Mouse (Mus musculus): ENCODE measurements around the gene Il17f. TPM values are rescaled to one million over a fixed set of nuclear protein-coding genes. Genes with fewer than 3 reads are reported as not detected.
"Not testable (repeated sequence)": the region's sequence is repeated elsewhere in the genome, so short reads cannot be mapped to it uniquely, and the experiment has no call there.

Gene Il17f
- polyA plus RNA-seq (2012), result not detected in 2 replicates

DNA sequence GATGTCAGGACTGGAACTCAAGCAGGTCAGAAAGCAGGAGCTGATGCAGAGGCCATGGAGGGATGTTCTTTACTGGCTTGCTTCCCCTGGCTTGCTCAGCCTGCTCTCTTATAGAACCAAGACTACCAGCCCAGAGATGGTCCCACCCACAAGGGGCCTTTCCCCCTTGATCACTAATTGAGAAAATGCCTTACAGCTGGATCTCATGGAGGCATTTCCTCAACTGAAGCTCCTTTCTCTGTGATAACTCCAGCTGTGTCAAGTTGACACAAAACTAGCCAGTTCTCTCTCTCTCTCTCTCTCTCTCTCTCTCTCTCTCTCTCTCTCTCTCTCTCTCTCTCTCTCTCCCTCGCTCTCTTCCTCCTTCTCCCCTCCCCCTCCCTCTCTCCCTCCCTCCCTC lies at the start of gene Il17f:
Il17f (minus strand) TSS at position 101 of the 400 bp plus-strand sequence.
- H3K4me3 ChIP-seq (replicated peaks); H3K9me3 ChIP-seq (ENCODE audit: control insufficient read depth, low read length); H3K36me3 ChIP-seq (ENCODE audit: control insufficient read depth); H3K27me3 ChIP-seq (ENCODE audit: control insufficient read depth): not testable (repeated sequence)
- H3K4me1 ChIP-seq (ENCODE audit: control insufficient read depth), result peaks cover 15% of the 10 kb centered on the region

DNA sequence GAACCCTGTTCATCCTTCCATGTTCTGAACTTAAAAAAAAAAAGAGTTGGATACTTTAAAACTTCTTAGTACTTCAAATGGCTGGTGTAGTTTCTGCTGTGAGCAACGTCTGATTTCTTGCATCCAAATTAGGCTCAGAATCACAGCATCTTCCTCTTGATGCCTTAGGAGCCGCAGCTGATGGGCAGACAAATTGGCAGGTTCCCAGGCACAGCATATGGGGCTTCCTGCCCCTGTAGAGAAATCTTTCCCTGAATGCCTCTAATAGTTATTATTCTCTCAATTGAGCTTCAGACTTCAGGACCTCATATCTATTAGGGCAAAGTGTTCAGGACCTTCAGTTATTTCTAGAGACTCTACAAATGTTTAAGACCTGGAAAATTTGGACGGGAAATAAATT lies 49.5 kb upstream of the Il17f start:
- Histone ChIP-seq H3K9me3 (ENCODE audit: control insufficient read depth, low read length) (no peaks in the 10 kb centered on the region), H3K4me3 (replicated peaks) (no peak overlapping the region), H3K4me1 (ENCODE audit: control insufficient read depth) (no peaks in the 10 kb centered on the region), H3K36me3 (ENCODE audit: control insufficient read depth) (no peaks in the 10 kb centered on the region), H3K27me3 (ENCODE audit: control insufficient read depth) (no peaks in the 10 kb centered on the region)
- TF ChIP-seq GATA1 (IDR thresholded peaks at IDR 0.05; ENCODE audit: low read length) (no peak), TAL1 (IDR thresholded peaks at IDR 0.05; ENCODE audit: low read length) (no peak)

DNA sequence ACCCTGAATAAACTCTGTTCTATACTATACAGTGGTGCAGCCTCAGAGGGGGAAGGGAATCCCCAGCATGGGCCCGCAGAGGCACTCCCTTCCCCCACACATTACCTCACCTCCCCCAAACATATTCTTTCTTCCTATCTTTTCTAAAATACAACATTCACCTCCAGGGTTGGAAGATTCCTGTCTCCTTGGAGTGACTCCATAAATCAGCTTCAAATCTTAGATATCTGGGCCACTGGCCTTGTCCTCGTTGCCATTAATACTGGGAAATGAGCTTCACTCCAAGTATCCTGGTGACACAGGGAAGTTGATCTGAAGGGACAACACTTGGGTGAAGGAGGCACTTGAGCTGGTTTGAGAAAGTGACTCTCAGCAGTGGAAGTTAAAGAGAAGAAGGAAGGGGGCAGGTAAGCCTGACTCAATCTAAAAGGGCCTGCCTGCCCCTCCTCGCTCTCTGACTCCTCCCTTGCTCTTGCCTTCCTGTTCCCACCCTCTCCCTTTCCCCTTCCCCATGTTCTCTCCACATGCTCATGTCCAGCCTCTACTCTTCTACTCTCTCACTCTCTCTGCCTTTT lies 46.2 kb upstream of the Il17f start:
- H3K9me3 ChIP-seq (ENCODE audit: control insufficient read depth, low read length), result no peaks in the 10 kb centered on the region
- H3K36me3 ChIP-seq (ENCODE audit: control insufficient read depth), result no peaks in the 10 kb centered on the region
- H3K4me1 ChIP-seq (ENCODE audit: control insufficient read depth), result peaks cover 11% of the 10 kb centered on the region
- H3K27me3 ChIP-seq (ENCODE audit: control insufficient read depth), result no peaks in the 10 kb centered on the region
- no peak overlapping the region for H3K4me3 ChIP-seq (replicated peaks)
- no peak for TF ChIP-seq GATA1 (IDR thresholded peaks at IDR 0.05; ENCODE audit: low read length)
- TF ChIP-seq TAL1 (IDR thresholded peaks at IDR 0.05; ENCODE audit: low read length), result no peak

DNA sequence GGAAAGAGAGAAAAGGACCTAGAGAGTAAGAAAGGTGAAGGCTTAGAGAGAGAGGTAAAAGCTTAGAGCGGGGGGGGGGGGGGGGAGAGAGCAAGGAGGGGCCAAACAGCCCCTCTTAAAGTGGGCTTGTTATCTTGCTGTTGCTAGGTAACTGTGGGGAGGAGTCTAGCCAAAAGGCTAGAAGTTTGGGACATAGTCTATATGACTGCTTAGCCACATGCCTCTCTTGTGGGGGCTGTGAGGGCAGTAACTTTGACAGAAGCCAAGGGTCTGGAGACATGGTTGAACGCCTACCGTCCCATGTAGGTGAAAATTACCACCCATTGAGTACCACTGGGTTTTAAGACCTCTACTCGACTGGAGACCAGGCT lies 42.7 kb upstream of the Il17f start:
- TF ChIP-seq TAL1 (IDR thresholded peaks at IDR 0.05; ENCODE audit: low read length), result no peak
- no peak for TF ChIP-seq GATA1 (IDR thresholded peaks at IDR 0.05; ENCODE audit: low read length)
- no peaks in the 10 kb centered on the region for H3K9me3 ChIP-seq (ENCODE audit: control insufficient read depth, low read length)
- H3K4me3 ChIP-seq (replicated peaks), result no peak overlapping the region
- H3K36me3 ChIP-seq (ENCODE audit: control insufficient read depth), result no peaks in the 10 kb centered on the region
- H3K4me1 ChIP-seq (ENCODE audit: control insufficient read depth), result peaks cover 11% of the 10 kb centered on the region
- no peaks in the 10 kb centered on the region for H3K27me3 ChIP-seq (ENCODE audit: control insufficient read depth)

DNA sequence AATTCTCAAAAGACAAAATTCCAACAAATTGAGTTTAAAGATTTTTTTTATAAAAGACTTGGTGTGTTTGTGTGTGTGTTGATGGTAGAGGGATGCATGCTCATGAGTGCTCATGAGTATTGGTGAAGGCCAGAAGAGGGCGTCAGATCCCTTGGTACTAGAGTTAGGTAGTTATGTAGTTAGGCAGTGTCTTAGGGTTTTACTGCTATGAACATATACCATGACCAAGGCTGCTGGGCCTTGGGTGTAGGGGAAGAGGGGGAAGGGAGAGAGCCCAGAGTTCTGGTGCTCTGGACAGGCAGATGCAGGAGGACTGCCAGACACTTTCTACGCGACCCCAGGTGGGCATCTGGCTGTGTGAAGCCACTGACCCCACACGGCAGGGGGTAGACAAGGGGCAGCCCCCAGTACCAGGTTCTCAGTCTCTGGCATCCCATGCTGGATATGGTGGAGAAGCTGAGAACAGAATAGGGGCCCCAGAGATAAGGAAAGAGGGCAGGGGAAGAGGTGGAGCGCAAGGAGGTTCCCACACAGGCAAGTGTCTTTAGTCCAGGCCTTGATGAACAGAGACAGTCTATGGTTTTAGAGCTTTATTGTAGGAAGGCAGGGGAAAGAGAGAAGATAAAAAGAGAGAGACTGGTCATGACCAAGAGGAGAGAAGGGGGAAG lies 42.2 kb upstream of the Il17f start:
- TF ChIP-seq GATA1 (IDR thresholded peaks at IDR 0.05; ENCODE audit: low read length) (no peak), TAL1 (IDR thresholded peaks at IDR 0.05; ENCODE audit: low read length) (no peak)
- H3K4me1 ChIP-seq (ENCODE audit: control insufficient read depth), result peaks cover 11% of the 10 kb centered on the region

DNA sequence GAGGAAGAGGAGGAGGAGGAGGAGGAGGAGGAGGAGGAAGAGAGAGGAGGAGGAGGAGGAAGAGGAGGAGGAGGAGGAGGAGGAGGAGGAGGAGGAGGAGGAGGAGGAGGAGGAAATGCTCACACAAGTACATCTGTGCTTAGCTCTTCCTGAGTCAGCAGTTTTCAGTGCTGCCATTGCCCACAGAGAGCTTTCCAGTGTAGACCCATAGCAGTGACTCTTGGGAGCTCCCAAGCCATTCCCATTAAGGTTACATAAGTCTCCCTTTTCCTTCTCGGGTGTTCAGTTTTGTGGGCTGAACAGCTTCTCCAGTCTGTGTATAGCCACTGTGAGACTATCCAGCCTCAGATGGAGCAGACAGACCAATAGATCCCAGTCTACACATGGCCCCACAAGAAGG lies 40.1 kb upstream of the Il17f start:
- TF ChIP-seq TAL1 (IDR thresholded peaks at IDR 0.05; ENCODE audit: low read length), result no peak
- TF ChIP-seq GATA1 (IDR thresholded peaks at IDR 0.05; ENCODE audit: low read length), result no peak
- no peaks in the 10 kb centered on the region for H3K9me3 ChIP-seq (ENCODE audit: control insufficient read depth, low read length)
- H3K4me3 ChIP-seq (replicated peaks), result no peak overlapping the region
- no peaks in the 10 kb centered on the region for H3K36me3 ChIP-seq (ENCODE audit: control insufficient read depth)
- H3K4me1 ChIP-seq (ENCODE audit: control insufficient read depth), result peaks cover 11% of the 10 kb centered on the region
- H3K27me3 ChIP-seq (ENCODE audit: control insufficient read depth), result no peaks in the 10 kb centered on the region

More for the DNA sequence above, 42.2 kb upstream of the Il17f start:
- Histone ChIP-seq H3K4me3 (replicated peaks) (no peak overlapping the region), H3K9me3 (ENCODE audit: control insufficient read depth, low read length) (no peaks in the 10 kb centered on the region), H3K27me3 (ENCODE audit: control insufficient read depth) (no peaks in the 10 kb centered on the region), H3K36me3 (ENCODE audit: control insufficient read depth) (no peaks in the 10 kb centered on the region)

DNA sequence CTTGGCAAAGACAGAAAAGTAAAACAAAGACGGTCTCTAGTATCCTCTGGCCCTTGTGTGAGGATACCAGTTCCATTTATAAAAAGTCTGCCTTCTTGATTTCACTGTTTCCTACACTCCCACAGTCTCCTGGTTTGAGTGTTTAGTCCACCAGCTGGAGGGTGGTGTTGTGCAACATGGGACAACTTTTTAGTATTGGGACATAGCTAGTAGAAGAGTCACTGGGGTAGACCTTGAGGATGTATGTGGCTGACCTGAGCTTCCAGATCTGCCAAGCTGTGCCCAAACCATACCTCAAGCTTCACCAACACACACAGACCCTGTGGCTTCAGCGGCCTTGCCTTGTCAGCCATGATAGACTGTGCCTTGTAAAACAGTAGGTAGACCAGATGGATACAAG lies 37.6 kb upstream of the Il17f start:
- Histone ChIP-seq H3K4me3 (replicated peaks) (no peak overlapping the region), H3K9me3 (ENCODE audit: control insufficient read depth, low read length) (no peaks in the 10 kb centered on the region), H3K36me3 (ENCODE audit: control insufficient read depth) (no peaks in the 10 kb centered on the region), H3K4me1 (ENCODE audit: control insufficient read depth) (peaks cover 7% of the 10 kb centered on the region), H3K27me3 (ENCODE audit: control insufficient read depth) (no peaks in the 10 kb centered on the region)
- TF ChIP-seq GATA1 (IDR thresholded peaks at IDR 0.05; ENCODE audit: low read length) (no peak), TAL1 (IDR thresholded peaks at IDR 0.05; ENCODE audit: low read length) (no peak)

DNA sequence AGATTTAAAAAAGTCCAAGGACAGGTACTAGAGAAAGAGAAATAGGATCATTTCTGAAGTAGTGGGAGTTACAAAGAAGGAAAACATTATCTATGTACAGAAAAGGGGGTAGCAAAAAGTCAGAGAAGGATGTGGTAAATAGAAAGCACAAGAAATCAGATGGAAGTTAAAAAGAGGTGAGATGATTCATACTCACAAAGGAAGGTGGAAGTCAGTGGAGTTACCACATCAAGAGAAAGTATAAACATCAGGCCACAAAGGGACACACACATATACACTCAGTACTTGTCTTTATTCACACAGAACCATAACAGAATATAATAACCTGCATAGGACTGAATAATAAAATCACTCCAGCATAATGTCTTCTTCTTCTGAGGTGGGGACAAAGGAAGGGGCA lies 34.6 kb upstream of the Il17f start:
- TF ChIP-seq TAL1 (IDR thresholded peaks at IDR 0.05; ENCODE audit: low read length) (no peak), GATA1 (IDR thresholded peaks at IDR 0.05; ENCODE audit: low read length) (no peak)
- Histone ChIP-seq H3K9me3 (ENCODE audit: control insufficient read depth, low read length) (no peaks in the 10 kb centered on the region), H3K27me3 (ENCODE audit: control insufficient read depth) (no peaks in the 10 kb centered on the region), H3K4me3 (replicated peaks) (no peak overlapping the region), H3K36me3 (ENCODE audit: control insufficient read depth) (no peaks in the 10 kb centered on the region), H3K4me1 (ENCODE audit: control insufficient read depth) (peaks cover 8% of the 10 kb centered on the region)

DNA sequence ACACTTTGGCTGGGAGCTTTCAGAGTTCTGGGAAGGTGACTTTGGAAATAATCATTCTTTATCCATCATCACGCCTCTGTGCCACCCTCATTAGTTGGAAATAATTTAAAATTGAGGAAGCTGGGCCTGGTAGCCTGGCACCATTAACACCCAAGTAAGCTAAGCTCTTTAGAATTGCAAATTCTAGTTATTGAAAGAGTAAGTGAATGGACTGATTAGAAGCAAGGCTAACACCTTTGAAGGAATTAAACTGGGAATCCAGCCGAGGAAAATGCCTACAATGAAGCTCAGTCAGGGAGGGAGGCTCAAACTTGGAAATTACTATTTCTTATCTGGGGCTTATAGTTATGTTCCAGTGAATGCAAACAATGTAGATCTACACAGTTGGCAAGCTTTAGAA lies 33.5 kb upstream of the Il17f start:
- Histone ChIP-seq H3K9me3 (ENCODE audit: control insufficient read depth, low read length) (no peaks in the 10 kb centered on the region), H3K36me3 (ENCODE audit: control insufficient read depth) (peaks cover 2% of the 10 kb centered on the region; the same call in 1 of the 2 replicates), H3K27me3 (ENCODE audit: control insufficient read depth) (no peaks in the 10 kb centered on the region), H3K4me1 (ENCODE audit: control insufficient read depth) (peaks cover 8% of the 10 kb centered on the region), H3K4me3 (replicated peaks) (no peak overlapping the region)
- TF ChIP-seq GATA1 (IDR thresholded peaks at IDR 0.05; ENCODE audit: low read length) (no peak), TAL1 (IDR thresholded peaks at IDR 0.05; ENCODE audit: low read length) (no peak)

DNA sequence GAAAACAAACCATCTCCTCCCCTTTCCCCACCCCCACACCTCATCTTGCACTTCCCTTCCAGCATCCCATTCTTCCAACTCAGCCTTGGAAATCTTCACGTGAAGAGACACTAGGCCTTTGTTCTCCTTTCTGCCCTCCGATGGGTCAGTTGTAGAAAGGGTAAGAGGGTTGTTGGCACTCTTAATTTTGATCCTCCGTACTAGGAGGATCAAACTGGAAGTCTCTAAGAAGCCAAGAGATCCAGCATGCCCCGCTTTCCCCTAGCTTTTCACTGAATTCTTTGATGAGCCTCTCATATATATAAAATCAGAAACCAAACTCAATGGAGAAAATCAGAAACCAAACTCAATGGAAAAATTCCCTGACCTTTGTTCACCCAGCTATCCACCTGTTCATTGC lies 33.1 kb upstream of the Il17f start:
- Histone ChIP-seq H3K4me1 (ENCODE audit: control insufficient read depth) (peaks cover 11% of the 10 kb centered on the region), H3K27me3 (ENCODE audit: control insufficient read depth) (no peaks in the 10 kb centered on the region), H3K36me3 (ENCODE audit: control insufficient read depth) (peaks cover 5% of the 10 kb centered on the region), H3K4me3 (replicated peaks) (no peak overlapping the region), H3K9me3 (ENCODE audit: control insufficient read depth, low read length) (no peaks in the 10 kb centered on the region)
- TF ChIP-seq GATA1 (IDR thresholded peaks at IDR 0.05; ENCODE audit: low read length), result no peak
- TF ChIP-seq TAL1 (IDR thresholded peaks at IDR 0.05; ENCODE audit: low read length), result no peak
